Mouse (Mus musculus) embryonic facial prominence, embryonic 13.5 days (tissue): ENCODE measurements around the gene Zfp879. TPM values are rescaled to one million over a fixed set of nuclear protein-coding genes. Genes with fewer than 3 reads are reported as not detected.

Experiments
- ATAC-seq: fragments of 200-750 bp; cut with Nextera tagmentation; 2 replicates; pipeline ENCODE4 v1.8.0; 2017; ENCODE audit warnings: low read depth; ENCODE audit not compliant: insufficient number of reproducible peaks, insufficient read depth, low FRiP score, low TSS enrichment
- H3K27ac ChIP-seq: fragments of 300-500 bp; sonication (generic); 2 replicates; pipeline ENCODE4 v1.5.1; 2015; ENCODE audit warnings: moderate library complexity, mild to moderate bottlenecking, inconsistent platforms
- H3K27me3 ChIP-seq: fragments of 300-500 bp; sonication (generic); 2 replicates; pipeline ENCODE4 v1.6.1; 2015; ENCODE audit warnings: mild to moderate bottlenecking, inconsistent platforms
- H3K36me3 ChIP-seq: fragments of 300-500 bp; sonication (generic); 2 replicates; pipeline ENCODE4 v1.6.1; 2015; ENCODE audit warnings: mild to moderate bottlenecking, inconsistent platforms
- H3K4me1 ChIP-seq: fragments of 300-500 bp; sonication (generic); 2 replicates; pipeline ENCODE4 v1.6.1; 2015; ENCODE audit warnings: inconsistent platforms
- H3K4me2 ChIP-seq: fragments of 300-500 bp; sonication (generic); 2 replicates; pipeline ENCODE4 v1.6.1; 2015; ENCODE audit warnings: moderate library complexity, mild to moderate bottlenecking, inconsistent platforms
- H3K4me3 ChIP-seq: fragments of 300-500 bp; sonication (generic); 2 replicates; pipeline ENCODE4 v1.5.1; 2015; ENCODE audit warnings: mild to moderate bottlenecking, inconsistent platforms
- H3K9ac ChIP-seq: fragments of 300-500 bp; sonication (generic); 2 replicates; pipeline ENCODE4 v1.6.1; 2015; ENCODE audit warnings: mild to moderate bottlenecking, inconsistent platforms
- H3K9me3 ChIP-seq: fragments of 300-500 bp; sonication (generic); 2 replicates; pipeline ENCODE4 v1.6.1; 2016; ENCODE audit warnings: inconsistent platforms
- WGBS: fragments of 180-500 bp; shearing (Covaris S2); methylation state at CpG from one replicate; pipeline ENCODE4 v1.1.7; 2015; ENCODE audit warnings: mixed read lengths; 5-methylcytosine and 5-hydroxymethylcytosine counted together
- polyA plus RNA-seq: library from polyadenylated mRNA; unstranded; fragments of >200 nt; fragmentation: Nextera tagmentation; extraction: Ambion mirVana; gene quantifications from 2 replicates; pipeline ENCODE4 v1.2.1, GENCODE M21; 2015

Zfp879 gene
- 0.73 and 0.77 TPM in 2 replicates for polyA plus RNA-seq

GRCm38 (mm10) chr11:50841023-50841735 lies at the start of gene Zfp879:
Gene Zfp879, minus strand, starts transcription at chr11:50841552.
- no peaks in the 10 kb centered on the region for H3K9me3 ChIP-seq
- H3K4me1 ChIP-seq = peaks cover 15% of the 10 kb centered on the region
- peak within 1 kb of the TSS; percentile 59 for H3K4me2 ChIP-seq
- peaks cover 5% of the 10 kb centered on the region for H3K27me3 ChIP-seq
- H3K4me3 ChIP-seq = peak within 1 kb of the TSS; percentile 41
- H3K36me3 ChIP-seq = no peaks in the 10 kb centered on the region; the same call in 1 of the 2 replicates
- peak; percentile 93 for ATAC-seq
- H3K9ac ChIP-seq = peak within 1 kb of the TSS; percentile 69
- H3K27ac ChIP-seq = peak within 1 kb of the TSS; percentile 91
- WGBS = 19% methylated on average over 22 of the region's 22 CpGs

GRCm38 (mm10) chr11:50887390-50888128 lies 46.2 kb upstream of the Zfp879 start, which contains the start of gene Zfp454:
Gene Zfp454, minus strand, starts transcription at chr11:50887651.
- Histone ChIP-seq H3K9ac (peak within 1 kb of the TSS; percentile 81), H3K27ac (peak within 1 kb of the TSS; percentile 87), H3K4me2 (peak within 1 kb of the TSS; percentile 74), H3K4me1 (peaks cover 9% of the 10 kb centered on the region), H3K27me3 (no peaks in the 10 kb centered on the region), H3K9me3 (peaks cover 6% of the 10 kb centered on the region), H3K4me3 (peak within 1 kb of the TSS; percentile 54), H3K36me3 (peaks cover 29% of the 10 kb centered on the region)
- 6% methylated on average over 26 of the region's 26 CpGs for WGBS
- ATAC-seq = peak; percentile 85

GRCm38 (mm10) chr11:50886933-50887293 lies 45.6 kb upstream of the Zfp879 start:
- 10% methylated on average over 10 of the region's 10 CpGs for WGBS

GRCm38 (mm10) chr11:50886231-50886932 lies 45.0 kb upstream of the Zfp879 start:
- H3K36me3 ChIP-seq = peaks cover 41% of the 10 kb centered on the region
- H3K27ac ChIP-seq = no peak overlapping the region
- 0 out of 2 replicates have a peak, but pooled peaks cover 4% of the 10 kb centered on the region for H3K9me3 ChIP-seq
- peak overlapping the region; percentile 81 for H3K9ac ChIP-seq
- peak overlapping the region; percentile 54 for H3K4me3 ChIP-seq
- H3K4me1 ChIP-seq = peaks cover 9% of the 10 kb centered on the region
- no peaks in the 10 kb centered on the region for H3K27me3 ChIP-seq
- WGBS = 32% methylated on average over 8 of the region's 8 CpGs
- no peak for ATAC-seq
- peak overlapping the region; percentile 74 for H3K4me2 ChIP-seq

More at GRCm38 (mm10) chr11:50886933-50887293, 45.6 kb upstream of the Zfp879 start:
- peak overlapping the region; percentile 74 for H3K4me2 ChIP-seq
- peak; percentile 22; the same call in 1 of the 2 replicates for ATAC-seq
- peak overlapping the region; percentile 81 for H3K9ac ChIP-seq
- no peaks in the 10 kb centered on the region for H3K27me3 ChIP-seq
- peak overlapping the region; percentile 87 for H3K27ac ChIP-seq
- H3K9me3 ChIP-seq = peaks cover 4% of the 10 kb centered on the region; the same call in 1 of the 2 replicates
- peak overlapping the region; percentile 54 for H3K4me3 ChIP-seq
- peaks cover 9% of the 10 kb centered on the region for H3K4me1 ChIP-seq
- H3K36me3 ChIP-seq = peaks cover 36% of the 10 kb centered on the region

- H3K4me3 ChIP-seq = no peak overlapping the region
- H3K4me2 ChIP-seq = no peak overlapping the region
- 84% methylated on average over 3 of the region's 3 CpGs for WGBS
- no peaks in the 10 kb centered on the region for H3K9me3 ChIP-seq
- H3K9ac ChIP-seq = no peak overlapping the region
- H3K4me1 ChIP-seq = peaks cover 9% of the 10 kb centered on the region
- H3K27ac ChIP-seq = no peak overlapping the region
- no peaks in the 10 kb centered on the region for H3K27me3 ChIP-seq
- ATAC-seq = no peak
- H3K36me3 ChIP-seq = peaks cover 65% of the 10 kb centered on the region
Measured at GRCm38 (mm10) chr11:50883756-50884155, 42.4 kb upstream of the Zfp879 start.

- Histone ChIP-seq H3K4me2 (no peak overlapping the region), H3K9me3 (peaks cover 21% of the 10 kb centered on the region), H3K36me3 (peaks cover 96% of the 10 kb centered on the region), H3K9ac (no peak overlapping the region), H3K27ac (no peak overlapping the region), H3K4me1 (no peaks in the 10 kb centered on the region), H3K27me3 (no peaks in the 10 kb centered on the region), H3K4me3 (no peak overlapping the region)
- ATAC-seq = no peak
- WGBS = 86% methylated on average over 3 of the region's 3 CpGs
Measured at GRCm38 (mm10) chr11:50878641-50879040, 37.3 kb upstream of the Zfp879 start.

- Histone ChIP-seq H3K27ac (no peak overlapping the region), H3K4me3 (peak overlapping the region; percentile 47), H3K4me2 (peak overlapping the region; percentile 81), H3K4me1 (peaks cover 18% of the 10 kb centered on the region), H3K9me3 (peaks cover 7% of the 10 kb centered on the region; the same call in 1 of the 2 replicates), H3K36me3 (no peaks in the 10 kb centered on the region), H3K9ac (peak overlapping the region; percentile 61), H3K27me3 (peaks cover 74% of the 10 kb centered on the region)
- no peak for ATAC-seq
- under 1% methylated on average over 65 of the region's 72 CpGs for WGBS
Measured at GRCm38 (mm10) chr11:50850989-50851601, 9.7 kb upstream of the Zfp879 start.

GRCm38 (mm10) chr11:50850177-50850735 lies 8.9 kb upstream of the Zfp879 start, which contains the start of gene Grm6:
Gene Grm6, plus strand, starts transcription at chr11:50850685.
- peak within 1 kb of the TSS; percentile 61 for H3K9ac ChIP-seq
- peaks cover 18% of the 10 kb centered on the region for H3K4me1 ChIP-seq
- WGBS = 3% methylated on average over 11 of the region's 11 CpGs
- peak within 1 kb of the TSS; percentile 81 for H3K4me2 ChIP-seq
- H3K4me3 ChIP-seq = peak within 1 kb of the TSS; percentile 47
- H3K27me3 ChIP-seq = peaks cover 74% of the 10 kb centered on the region
- no peaks in the 10 kb centered on the region for H3K36me3 ChIP-seq
- H3K27ac ChIP-seq = no peak within 1 kb of the TSS
- ATAC-seq = no peak
- H3K9me3 ChIP-seq = peaks cover 7% of the 10 kb centered on the region; the same call in 1 of the 2 replicates

GRCm38 (mm10) chr11:50849310-50849709 lies 8.0 kb upstream of the Zfp879 start:
- WGBS = 6% methylated on average over 10 of the region's 10 CpGs
- H3K9ac ChIP-seq = no peak overlapping the region
- peaks cover 7% of the 10 kb centered on the region; the same call in 1 of the 2 replicates for H3K9me3 ChIP-seq

GRCm38 (mm10) chr11:50848520-50849137 lies 7.3 kb upstream of the Zfp879 start:
- H3K27ac ChIP-seq = no peak overlapping the region
- peaks cover 7% of the 10 kb centered on the region; the same call in 1 of the 2 replicates for H3K9me3 ChIP-seq
- no peak overlapping the region for H3K4me2 ChIP-seq
- peaks cover 72% of the 10 kb centered on the region for H3K27me3 ChIP-seq
- H3K36me3 ChIP-seq = no peaks in the 10 kb centered on the region
- peaks cover 18% of the 10 kb centered on the region for H3K4me1 ChIP-seq
- no peak overlapping the region for H3K4me3 ChIP-seq
- no peak overlapping the region for H3K9ac ChIP-seq
- WGBS = 34% methylated on average over 3 of the region's 3 CpGs
- ATAC-seq = no peak

More at GRCm38 (mm10) chr11:50849310-50849709, 8.0 kb upstream of the Zfp879 start:
- Histone ChIP-seq H3K4me3 (no peak overlapping the region), H3K36me3 (no peaks in the 10 kb centered on the region), H3K27me3 (peaks cover 74% of the 10 kb centered on the region), H3K4me1 (peaks cover 18% of the 10 kb centered on the region), H3K4me2 (no peak overlapping the region), H3K27ac (no peak overlapping the region)
- ATAC-seq = no peak
